Mouse (Mus musculus) thymus, adult 2 months (tissue): ENCODE measurements around the gene Mpzl1.

Experiments used
- CTCF ChIP-seq: fragments of 200-500 bp; IDR thresholded peaks from 2 replicates; pipeline ENCODE4 v1.5.1; 2012; ENCODE audit warnings: mild to moderate bottlenecking, control low read depth, low read length, moderate library complexity, borderline replicate concordance; ENCODE audit not compliant: control insufficient read depth, poor library complexity, insufficient read depth; ENCODE audit errors: extremely low read depth
- POLR2A ChIP-seq: fragments of 200-500 bp; IDR thresholded peaks from 2 replicates; pipeline ENCODE4 v1.6.1; 2012; ENCODE audit warnings: mild to moderate bottlenecking, low read length, control low read depth, moderate library complexity; ENCODE audit not compliant: control insufficient read depth, poor library complexity, insufficient read depth; ENCODE audit errors: extremely low read depth

DNA sequence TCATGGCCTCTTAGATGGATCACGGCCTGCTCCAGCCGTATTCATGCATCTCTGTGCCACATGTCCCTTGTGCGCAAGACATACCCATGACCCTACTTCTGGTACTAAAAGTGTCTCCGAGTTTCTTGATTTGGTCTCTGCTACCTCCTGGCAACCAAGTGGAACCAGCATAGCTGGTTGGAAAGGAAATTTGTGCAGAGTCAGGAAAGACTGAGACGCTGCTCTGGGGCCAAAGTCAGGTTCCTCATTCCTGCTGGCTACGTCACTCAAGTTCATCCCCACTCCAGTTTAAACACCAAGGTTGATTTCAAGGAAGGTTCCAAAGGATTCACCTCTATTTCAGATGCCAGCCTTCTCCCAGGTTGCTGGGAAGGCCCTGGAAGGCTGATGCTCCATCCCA, 32.6 kb upstream of the Mpzl1 start:
- TF ChIP-seq CTCF, result no peak
- TF ChIP-seq POLR2A, result no peak
